29 mouse cellular contexts compared by ENCODE assay signal in genomic region chr10:113620420-113620819, GRCm38 (mm10).
"Had no signal": no experiment of that assay in that cellular context is flagged by ENCODE, and none has a peak within 500 bp of the region (broad histone marks: within the 10 kb centered on the region; RNA-seq: fewer than 3 reads in every experiment).

No protein-coding gene starts in this region.

- DNase-seq: cerebellum, adult 2 months; cerebellum, adult 8-10 months; cerebellum, adult 9-10 months; cerebellum, adult 9-11 months; cerebellum, postnatal 10 days; cerebellum, postnatal 14 days; cerebellum, postnatal 25 days; cerebellum, postnatal 36 days; embryo, embryonic 11 days; forebrain, postnatal 0 days; gastrocnemius, adult 2 months; gastrocnemius, postnatal 10 days; gastrocnemius, postnatal 14 days; gastrocnemius, postnatal 25 days; gastrocnemius, postnatal 36 days; heart, adult 11 months; heart, adult 18-20 months; heart, adult 2 months had no signal

- H3K4me1 ChIP-seq: embryonic facial prominence, embryonic 10.5 days; embryonic facial prominence, embryonic 12.5 days; embryonic facial prominence, embryonic 13.5 days; embryonic facial prominence, embryonic 15.5 days; forebrain, embryonic 10.5 days; forebrain, embryonic 12.5 days; forebrain, embryonic 13.5 days; forebrain, embryonic 15.5 days had no signal

- H3K9me3 ChIP-seq: embryonic facial prominence, embryonic 10.5 days; embryonic facial prominence, embryonic 12.5 days; embryonic facial prominence, embryonic 13.5 days; embryonic facial prominence, embryonic 15.5 days; forebrain, embryonic 10.5 days; forebrain, embryonic 12.5 days; forebrain, embryonic 13.5 days; forebrain, embryonic 15.5 days had no signal

- H3K27me3 ChIP-seq: embryonic facial prominence, embryonic 12.5 days; embryonic facial prominence, embryonic 13.5 days; embryonic facial prominence, embryonic 15.5 days; forebrain, embryonic 12.5 days; forebrain, embryonic 13.5 days; forebrain, embryonic 15.5 days had no signal

- H3K4me3 ChIP-seq: embryonic facial prominence, embryonic 10.5 days; embryonic facial prominence, embryonic 12.5 days; embryonic facial prominence, embryonic 13.5 days; embryonic facial prominence, embryonic 15.5 days; erythroblast, embryonic 14.5 days; forebrain, embryonic 10.5 days; forebrain, embryonic 12.5 days; forebrain, embryonic 13.5 days; forebrain, embryonic 15.5 days; gastrocnemius, adult 2 months; heart, adult 2 months had no signal

- H3K9ac ChIP-seq: embryonic facial prominence, embryonic 12.5 days; embryonic facial prominence, embryonic 13.5 days; embryonic facial prominence, embryonic 15.5 days; forebrain, embryonic 12.5 days; forebrain, embryonic 13.5 days; forebrain, embryonic 15.5 days; forebrain, postnatal 0 days had no signal

- H3K27ac ChIP-seq: embryonic facial prominence, embryonic 10.5 days; embryonic facial prominence, embryonic 12.5 days; embryonic facial prominence, embryonic 13.5 days; embryonic facial prominence, embryonic 15.5 days; forebrain, embryonic 10.5 days; forebrain, embryonic 12.5 days; forebrain, embryonic 13.5 days; forebrain, embryonic 15.5 days; gastrocnemius, adult 2 months; heart, adult 2 months had no signal

- H3K36me3 ChIP-seq: embryonic facial prominence, embryonic 10.5 days; embryonic facial prominence, embryonic 12.5 days; embryonic facial prominence, embryonic 13.5 days; embryonic facial prominence, embryonic 15.5 days; forebrain, embryonic 10.5 days; forebrain, embryonic 12.5 days; forebrain, embryonic 15.5 days had no signal

- ATAC-seq: forebrain, embryonic 13.5 days; forebrain, embryonic 14.5 days; forebrain, embryonic 15.5 days; forebrain, embryonic 16.5 days; forebrain, postnatal 0 days had no signal

- H3K4me2 ChIP-seq: embryonic facial prominence, embryonic 12.5 days; embryonic facial prominence, embryonic 13.5 days; embryonic facial prominence, embryonic 15.5 days; forebrain, embryonic 12.5 days; forebrain, embryonic 13.5 days; forebrain, embryonic 15.5 days had no signal
